Mouse (Mus musculus) MEL (cell line): ENCODE results near the gene Exoc6b. TPM values are rescaled to one million over a fixed set of nuclear protein-coding genes. Genes with fewer than 3 reads are reported as not detected.

Experiments used
- DNase-seq: peaks from one replicate; pipeline ENCODE4 v3.0.0; 2011; ENCODE audit warnings: low read depth, low spot score
- H3K27ac ChIP-seq: 2 replicates; pipeline ENCODE4 v1.5.1; 2012; ENCODE audit warnings: low read depth, mild to moderate bottlenecking, control low read depth, low read length, moderate library complexity; ENCODE audit not compliant: control insufficient read depth
- H3K27me3 ChIP-seq, 2 experiments: fragments of 150-350 bp in 1 of 2; sonication (generic) in 1 of 2; 2 replicates each; pipeline ENCODE4 v1.6.1; 2012; ENCODE audit warnings: low read length in 2 of 2, mild to moderate bottlenecking in 2 of 2, improper control_type of control experiment in 1 of 2, moderate library complexity in 1 of 2; ENCODE audit not compliant: insufficient read depth in 2 of 2, control insufficient read depth in 1 of 2
- H3K36me3 ChIP-seq, 2 experiments: 2 replicates each; pipeline ENCODE4 v1.6.1; 2012 to 2014; ENCODE audit warnings: low read length in 2 of 2, improper control_type of control experiment in 1 of 2, inconsistent platforms in 1 of 2, mild to moderate bottlenecking in 1 of 2; ENCODE audit not compliant: insufficient read depth in 2 of 2, control insufficient read depth in 1 of 2
- H3K4me1 ChIP-seq, 2 experiments: fragments of 150-350 bp in 1 of 2; sonication (generic) in 1 of 2; 2 replicates each; pipeline ENCODE4 v1.6.1; 2012; ENCODE audit warnings: low read length in 2 of 2, improper control_type of control experiment in 1 of 2, mild to moderate bottlenecking in 1 of 2; ENCODE audit not compliant: insufficient read depth in 2 of 2, control insufficient read depth in 1 of 2
- H3K4me3 ChIP-seq, 2 experiments: fragments of 150-350 bp in 1 of 2; sonication (generic) in 1 of 2; 2 replicates each; pipeline ENCODE4 v1.5.1; 2012; ENCODE audit warnings: low read depth in 2 of 2, low read length in 2 of 2, mild to moderate bottlenecking in 2 of 2, moderate library complexity in 2 of 2, control low read depth in 1 of 2, improper control_type of control experiment in 1 of 2; ENCODE audit not compliant: control insufficient read depth in 1 of 2, insufficient read depth in 1 of 2
- H3K79me2 ChIP-seq: 2 replicates; pipeline ENCODE4 v1.6.1; 2012; ENCODE audit warnings: mild to moderate bottlenecking, low read length, moderate library complexity; ENCODE audit not compliant: control insufficient read depth, poor library complexity, insufficient read depth
- H3K9ac ChIP-seq: 2 replicates; pipeline ENCODE4 v1.6.1; 2012; ENCODE audit warnings: low read depth, mild to moderate bottlenecking, control low read depth, low read length, moderate library complexity; ENCODE audit not compliant: control insufficient read depth, poor library complexity, severe bottlenecking
- H3K9me3 ChIP-seq: fragments of 150-350 bp; sonication (generic); replicated peaks from 2 replicates; pipeline ENCODE4 v1.6.1; 2012; ENCODE audit warnings: mild to moderate bottlenecking, low read length, improper control_type of control experiment, moderate library complexity; ENCODE audit not compliant: insufficient read depth
- BHLHE40 ChIP-seq: IDR thresholded peaks from 2 replicates; pipeline ENCODE4 v1.6.1; 2012; ENCODE audit warnings: low read depth, mild to moderate bottlenecking, inconsistent platforms, low read length, improper control_type of control experiment, borderline replicate concordance
- E2F4 ChIP-seq: IDR thresholded peaks from 2 replicates; pipeline ENCODE4 v1.6.1; 2011; ENCODE audit warnings: low read depth, low read length, improper control_type of control experiment, borderline replicate concordance
- ELF1 ChIP-seq: IDR thresholded peaks from 2 replicates; pipeline ENCODE4 v1.6.1; 2014; ENCODE audit warnings: low read depth, mild to moderate bottlenecking, inconsistent platforms, low read length, improper control_type of control experiment, moderate library complexity
- ETS1 ChIP-seq: IDR thresholded peaks from 2 replicates; pipeline ENCODE4 v1.6.1; 2012; ENCODE audit warnings: low read depth, mild to moderate bottlenecking, inconsistent platforms, low read length, improper control_type of control experiment, moderate library complexity
- KAT2A ChIP-seq: conservative IDR thresholded peaks from 2 replicates; pipeline ENCODE4 v1.6.1; 2012; ENCODE audit warnings: low read depth, low read length, improper control_type of control experiment, inconsistent platforms
- MAZ ChIP-seq: IDR thresholded peaks from 2 replicates; pipeline ENCODE4 v1.6.1; 2012; ENCODE audit warnings: low read depth, mild to moderate bottlenecking, inconsistent platforms, low read length, improper control_type of control experiment
- MXI1 ChIP-seq: IDR thresholded peaks from 2 replicates; pipeline ENCODE4 v1.6.1; 2011; ENCODE audit warnings: mild to moderate bottlenecking, low read depth, low read length, improper control_type of control experiment
- NRF1 ChIP-seq: IDR thresholded peaks from 2 replicates; pipeline ENCODE4 v1.6.1; 2014; ENCODE audit warnings: low read depth, mild to moderate bottlenecking, inconsistent platforms, low read length, improper control_type of control experiment, moderate library complexity; ENCODE audit not compliant: poor library complexity, insufficient read depth, severe bottlenecking
- POLR2A ChIP-seq, 2 experiments: IDR thresholded peaks; 2 replicates each; pipeline ENCODE4 v1.6.1; 2011 to 2012; ENCODE audit warnings: low read length in 2 of 2, mild to moderate bottlenecking in 2 of 2, control low read depth in 1 of 2, improper control_type of control experiment in 1 of 2, low read depth in 1 of 2, moderate library complexity in 1 of 2; ENCODE audit not compliant: control insufficient read depth in 1 of 2, insufficient read depth in 1 of 2, poor library complexity in 1 of 2
- POLR2AphosphoS2 ChIP-seq: IDR thresholded peaks from 2 replicates; pipeline ENCODE4 v1.6.1; 2011; ENCODE audit warnings: low read length, improper control_type of control experiment
- POLR2AphosphoS5 ChIP-seq: IDR thresholded peaks from 2 replicates; pipeline ENCODE4 v1.6.1; 2012; ENCODE audit warnings: low read depth, borderline replicate concordance, mild to moderate bottlenecking, inconsistent platforms, low read length, moderate library complexity, mixed read lengths
- RCOR1 ChIP-seq: IDR thresholded peaks from 2 replicates; pipeline ENCODE4 v1.6.1; 2012; ENCODE audit warnings: low read depth, mild to moderate bottlenecking, inconsistent platforms, low read length, improper control_type of control experiment
- SMC3 ChIP-seq: IDR thresholded peaks from 2 replicates; pipeline ENCODE4 v1.6.1; 2011; ENCODE audit warnings: low read depth, low read length, improper control_type of control experiment
- TCF12 ChIP-seq: IDR thresholded peaks from 2 replicates; pipeline ENCODE4 v1.6.1; 2014; ENCODE audit warnings: low read depth, mild to moderate bottlenecking, inconsistent platforms, low read length, improper control_type of control experiment, moderate library complexity
- ZC3H11A ChIP-seq: IDR thresholded peaks from 2 replicates; pipeline ENCODE4 v1.6.1; 2012; ENCODE audit warnings: low read depth, mild to moderate bottlenecking, inconsistent platforms, low read length, improper control_type of control experiment
- polyA plus RNA-seq, 2 experiments: library from polyadenylated mRNA; stranded (reverse) in 1 of 2; unstranded in 1 of 2; fragments of >175 nt in 1 of 2; fragments of >200 nt in 1 of 2; gene quantifications; 2 replicates each; pipeline versions ENCODE4 v1.2.1 to v1.2.4; 2012; ENCODE audit warnings: low replicate concordance in 2 of 2, low read depth in 1 of 2; ENCODE audit not compliant: insufficient read length in 2 of 2, insufficient read depth in 1 of 2, missing spikeins in 1 of 2
- total RNA-seq: library from RNA; depleted of rRNA; stranded (reverse); fragments of 300-350 nt; gene quantifications from 2 replicates; pipeline ENCODE4 v1.2.3, GENCODE M21; 2012

The Exoc6b gene
- total and polyA plus RNA-seq, 3 experiments: 3.4 to 6.5 TPM; not detected in 1

- no peak overlapping the region for H3K9ac ChIP-seq
- no peaks in the 10 kb centered on the region for H3K79me2 ChIP-seq
- H3K36me3 ChIP-seq: no peaks in the 10 kb centered on the region
- DNase-seq: no peak
- no peaks in the 10 kb centered on the region for H3K9me3 ChIP-seq
- H3K4me3 ChIP-seq: no peak overlapping the region
- no peaks in the 10 kb centered on the region for H3K4me1 ChIP-seq
- no peak overlapping the region for H3K27ac ChIP-seq
- TF ChIP-seq E2F4: no peak
- no peaks in the 10 kb centered on the region for H3K27me3 ChIP-seq
Measured at GRCm38 (mm10) chr6:84640324-84641061, 428.8 kb downstream of the Exoc6b start.

GRCm38 (mm10) chr6:84638206-84638605 lies 431.1 kb downstream of the Exoc6b start:
- Histone ChIP-seq H3K4me3 (no peak overlapping the region), H3K79me2 (no peaks in the 10 kb centered on the region), H3K9ac (no peak overlapping the region), H3K27ac (no peak overlapping the region), H3K27me3 (no peaks in the 10 kb centered on the region), H3K9me3 (no peaks in the 10 kb centered on the region), H3K36me3 (no peaks in the 10 kb centered on the region), H3K4me1 (no peaks in the 10 kb centered on the region)
- DNase-seq: no peak
- TF ChIP-seq NRF1 (no peak), TCF12 (no peak), ETS1 (no peak), POLR2AphosphoS2 (no peak), E2F4 (no peak), MXI1 (no peak), BHLHE40 (no peak), MAZ (no peak), RCOR1 (no peak), POLR2A (IDR thresholded peaks at IDR 0.05; ENCODE audit: control insufficient read depth in 1 of 2, insufficient read depth in 1 of 2, low read depth in 1 of 2, low read length in 2 of 2, poor library complexity in 1 of 2) (no peak), POLR2AphosphoS5 (no peak), KAT2A (no peak), SMC3 (no peak), ZC3H11A (no peak), ELF1 (no peak)
